Mouse (Mus musculus): ENCODE results near the gene Adm2.

DNA sequence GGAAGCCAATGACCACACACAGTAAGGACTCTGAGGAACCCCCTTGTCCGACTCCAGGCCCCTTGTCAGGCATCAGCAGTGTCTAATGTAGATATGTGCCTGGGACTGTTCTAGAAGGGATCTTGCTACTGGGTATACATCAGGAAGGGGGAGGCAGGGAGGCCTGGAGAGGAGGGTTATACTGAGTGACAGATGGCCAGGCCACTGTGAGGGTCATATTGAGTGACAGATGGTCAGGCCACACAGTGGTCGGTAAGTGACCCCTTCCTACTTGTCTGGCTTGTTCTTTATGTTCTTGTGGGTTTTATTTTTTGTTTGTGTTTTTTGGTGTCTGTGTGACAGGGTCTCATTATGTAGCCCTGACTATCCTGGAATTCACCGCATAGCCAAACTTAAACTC is 47.0 kb upstream of the Adm2 start:
- no peak for TF ChIP-seq POLR2A (IDR thresholded peaks at IDR 0.05; ENCODE audit: control insufficient read depth, low read depth, low read length)
- no peak for TF ChIP-seq CTCF (IDR thresholded peaks at IDR 0.05; ENCODE audit: control insufficient read depth, insufficient read depth, insufficient replicate concordance, low read depth, low read length)
